Mouse (Mus musculus) MEL (cell line): Measurements from ENCODE around the gene Nkx2-3.

Source experiments
- CHD1 ChIP-seq: IDR thresholded peaks from 2 replicates; pipeline ENCODE4 v1.6.1; 2012; ENCODE audit warnings: low read depth, mild to moderate bottlenecking, inconsistent platforms, low read length, improper control_type of control experiment
- CTCF ChIP-seq, 3 experiments: IDR thresholded peaks in 2 of 3; conservative IDR thresholded peaks in 1 of 3; 2 replicates each; pipeline ENCODE4 v1.5.1; 2011 to 2012; ENCODE audit warnings: low read length in 3 of 3, low read depth in 2 of 3, mild to moderate bottlenecking in 2 of 3, improper control_type of control experiment in 1 of 3, inconsistent platforms in 1 of 3, mixed read lengths in 1 of 3, moderate library complexity in 1 of 3; ENCODE audit not compliant: control insufficient read depth in 1 of 3, insufficient read depth in 1 of 3, poor library complexity in 1 of 3, severe bottlenecking in 1 of 3
- ELF1 ChIP-seq: IDR thresholded peaks from 2 replicates; pipeline ENCODE4 v1.6.1; 2014; ENCODE audit warnings: low read depth, mild to moderate bottlenecking, inconsistent platforms, low read length, improper control_type of control experiment, moderate library complexity
- ETS1 ChIP-seq: IDR thresholded peaks from 2 replicates; pipeline ENCODE4 v1.6.1; 2012; ENCODE audit warnings: low read depth, mild to moderate bottlenecking, inconsistent platforms, low read length, improper control_type of control experiment, moderate library complexity
- GATA1 ChIP-seq: IDR thresholded peaks from 2 replicates; pipeline ENCODE4 v1.6.1; 2011; ENCODE audit warnings: low read depth, low read length, improper control_type of control experiment
- MAZ ChIP-seq: IDR thresholded peaks from 2 replicates; pipeline ENCODE4 v1.6.1; 2012; ENCODE audit warnings: low read depth, mild to moderate bottlenecking, inconsistent platforms, low read length, improper control_type of control experiment
- MEF2A ChIP-seq: IDR thresholded peaks from 2 replicates; pipeline ENCODE4 v1.6.1; 2014; ENCODE audit warnings: low read depth, mild to moderate bottlenecking, inconsistent platforms, low read length, improper control_type of control experiment; ENCODE audit not compliant: poor library complexity, insufficient replicate concordance, severe bottlenecking; ENCODE audit errors: extremely low read depth
- MXI1 ChIP-seq: IDR thresholded peaks from 2 replicates; pipeline ENCODE4 v1.6.1; 2011; ENCODE audit warnings: mild to moderate bottlenecking, low read depth, low read length, improper control_type of control experiment
- NRF1 ChIP-seq: IDR thresholded peaks from 2 replicates; pipeline ENCODE4 v1.6.1; 2014; ENCODE audit warnings: low read depth, mild to moderate bottlenecking, inconsistent platforms, low read length, improper control_type of control experiment, moderate library complexity; ENCODE audit not compliant: poor library complexity, insufficient read depth, severe bottlenecking
- POLR2A ChIP-seq, 2 experiments: IDR thresholded peaks; 2 replicates each; pipeline ENCODE4 v1.6.1; 2011 to 2012; ENCODE audit warnings: low read length in 2 of 2, mild to moderate bottlenecking in 2 of 2, control low read depth in 1 of 2, improper control_type of control experiment in 1 of 2, low read depth in 1 of 2, moderate library complexity in 1 of 2; ENCODE audit not compliant: control insufficient read depth in 1 of 2, insufficient read depth in 1 of 2, poor library complexity in 1 of 2
- TAL1 ChIP-seq: IDR thresholded peaks from 2 replicates; pipeline ENCODE4 v1.6.1; 2012; ENCODE audit warnings: mild to moderate bottlenecking, inconsistent platforms, low read length, moderate library complexity, mixed read lengths
- TCF12 ChIP-seq: IDR thresholded peaks from 2 replicates; pipeline ENCODE4 v1.6.1; 2014; ENCODE audit warnings: low read depth, mild to moderate bottlenecking, inconsistent platforms, low read length, improper control_type of control experiment, moderate library complexity
- ZKSCAN1 ChIP-seq: IDR thresholded peaks from 2 replicates; pipeline ENCODE4 v1.6.1; 2012; ENCODE audit warnings: low read depth, mild to moderate bottlenecking, inconsistent platforms, low read length, improper control_type of control experiment, moderate library complexity

- TF ChIP-seq MAZ, result no peak
- TF ChIP-seq ETS1, result no peak
- TF ChIP-seq ZKSCAN1, result no peak
- no peak for TF ChIP-seq MEF2A
- no peak for TF ChIP-seq TCF12
- no peak for TF ChIP-seq CTCF (IDR thresholded peaks at IDR 0.05 in 2 of 3, conservative IDR thresholded peaks at IDR 0.05 in 1 of 3; ENCODE audit: control insufficient read depth in 1 of 3, insufficient read depth in 1 of 3, low read depth in 2 of 3, low read length in 3 of 3, poor library complexity in 1 of 3, severe bottlenecking in 1 of 3)
- no peak for TF ChIP-seq GATA1
- no peak for TF ChIP-seq NRF1
- no peak for TF ChIP-seq MXI1
- TF ChIP-seq CHD1, result no peak
- TF ChIP-seq ELF1, result no peak
- no peak for TF ChIP-seq TAL1
- TF ChIP-seq POLR2A (IDR thresholded peaks at IDR 0.05; ENCODE audit: control insufficient read depth in 1 of 2, insufficient read depth in 1 of 2, low read depth in 1 of 2, low read length in 2 of 2, poor library complexity in 1 of 2), result no peak
Measured at GRCm38 (mm10) chr19:43641833-43642232, 29.7 kb downstream of the Nkx2-3 start.
